Mouse (Mus musculus): ENCODE results near the gene Mrgprb3. TPM values are rescaled to one million over a fixed set of nuclear protein-coding genes. Genes with fewer than 3 reads are reported as not detected.

Mrgprb3 gene
- total RNA-seq (2021) = not detected

GRCm38 (mm10) chr7:48643711-48644110 is at the start of gene Mrgprb3:
Mrgprb3 (minus strand) TSS chr7:48643811.
- DNase-seq = no peak

Other genes with a start within 250 kb of the Mrgprb3 start
- under 1 TPM; 0.23 to 0.33 TPM for gene Mrgprb1, start 187.5 kb downstream of the Mrgprb3 start, total RNA-seq (2021)
- gene Mrgprx2, start 144.5 kb downstream of the Mrgprb3 start, total RNA-seq (2021) = under 1 TPM; 0.05 to 0.14 TPM
- under 1 TPM; 0.16 to 0.17 TPM for gene Mrgprb2, start 85.7 kb downstream of the Mrgprb3 start, total RNA-seq (2021)
- gene Zdhhc13, start 145.2 kb upstream of the Mrgprb3 start, total RNA-seq (2021) = 10 to 100 TPM; 21.2 to 22.6 TPM
- 1,000 to 10,000 TPM; 1,381 to 1,460 TPM for gene Csrp3, start 204.2 kb upstream of the Mrgprb3 start, total RNA-seq (2021)
- gene E2f8, start 237.8 kb upstream of the Mrgprb3 start, total RNA-seq (2021) = 10 to 100 TPM; 17.6 to 18.5 TPM